Mouse (Mus musculus): ENCODE measurements around the gene Rexo5. TPM values are rescaled to one million over a fixed set of nuclear protein-coding genes. Genes with fewer than 3 reads are reported as not detected.

Gene Rexo5
- total RNA-seq, 2 experiments from 2014 or later, result 0.55 to 2.2 TPM

- intact Hi-C loops (cut with DNase I), result loop anchor here (1.0 kb wide), 1 partner anchor 19 kb away; the partner anchor contains the start of gene Lyrm1
- peak; percentile 55 to 93 for DNase-seq (ENCODE audit: low spot score in 2 of 2)
Observed at GRCm38 (mm10) chr7:119875776-119876440, 82.1 kb downstream of the Rexo5 start.

- intact Hi-C loops (cut with DNase I), result no loop called here
- DNase-seq (ENCODE audit: low spot score in 2 of 2), result no peak
Observed at GRCm38 (mm10) chr7:119879171-119879570, 85.4 kb downstream of the Rexo5 start.

- DNase-seq (ENCODE audit: low spot score in 2 of 2), result no peak
- intact Hi-C loops (cut with DNase I), result no loop called here
Observed at GRCm38 (mm10) chr7:119880345-119880744, 86.5 kb downstream of the Rexo5 start.

- DNase-seq (ENCODE audit: low spot score in 2 of 2), result no peak
- intact Hi-C loops (cut with DNase I), result no loop called here
Observed at GRCm38 (mm10) chr7:119881229-119881628, 87.4 kb downstream of the Rexo5 start.

GRCm38 (mm10) chr7:119887887-119888286, 94.1 kb downstream of the Rexo5 start:
- DNase-seq (ENCODE audit: low spot score in 2 of 2), result no peak
- intact Hi-C loops (cut with DNase I), result no loop called here

- intact Hi-C loops (cut with DNase I), result no loop called here
- no peak for DNase-seq (ENCODE audit: low spot score in 2 of 2)
Observed at GRCm38 (mm10) chr7:119892198-119892597, 98.4 kb downstream of the Rexo5 start.

GRCm38 (mm10) chr7:119892742-119893141, 98.9 kb downstream of the Rexo5 start:
- no peak for DNase-seq (ENCODE audit: low spot score in 2 of 2)
- intact Hi-C loops (cut with DNase I), result no loop called here

- DNase-seq (ENCODE audit: low spot score in 2 of 2), result no peak
- intact Hi-C loops (cut with DNase I), result loop anchor here (1.0 to 5.0 kb wide), 2 partner anchors 19 to 207 kb away; partner anchors contain the start of gene Tmem159
Observed at GRCm38 (mm10) chr7:119894818-119895544, 101.2 kb downstream of the Rexo5 start.

GRCm38 (mm10) chr7:119895639-119896512, 102.1 kb downstream of the Rexo5 start, which contains the start of the genes Lyrm1 and Dcun1d3:
TSS of gene Lyrm1 (plus strand) at chr7:119895861.
TSS of gene Dcun1d3 (minus strand) at chr7:119896298.
- peak; percentile 97 to 98 for DNase-seq (ENCODE audit: low spot score in 2 of 2)
- intact Hi-C loops (cut with DNase I), result loop anchor here (1.0 to 5.0 kb wide), 2 partner anchors 20 to 206 kb away; partner anchors contain the start of gene Tmem159

GRCm38 (mm10) chr7:119897521-119898109, 103.8 kb downstream of the Rexo5 start:
- intact Hi-C loops (cut with DNase I), result loop anchor here (5.0 kb wide), 1 partner anchor 205 kb away; the partner anchor contains the start of gene Tmem159

GRCm38 (mm10) chr7:119898247-119898856, 104.5 kb downstream of the Rexo5 start:
- intact Hi-C loops (cut with DNase I), result loop anchor here (5.0 kb wide), 1 partner anchor 204 kb away; the partner anchor contains the start of gene Tmem159
- no peak for DNase-seq (ENCODE audit: low spot score in 2 of 2)

More at GRCm38 (mm10) chr7:119897521-119898109, 103.8 kb downstream of the Rexo5 start:
- DNase-seq (ENCODE audit: low spot score in 2 of 2), result no peak

Other genes starting within 250 kb of the Rexo5 start
- gene Acsm2, start 239.7 kb upstream of the Rexo5 start, total RNA-seq (2021), result not detected
- not detected for gene Acsm1, start 187.0 kb upstream of the Rexo5 start, total RNA-seq (2021)
- gene Acsm4, start 104.0 kb upstream of the Rexo5 start, total RNA-seq (2021), result not detected
- 10 to 100 TPM; 41.4 to 44.5 TPM for gene Thumpd1, start 73.2 kb upstream of the Rexo5 start, total RNA-seq (2021)
- gene Acsm3, start 33.1 kb upstream of the Rexo5 start, total RNA-seq (2021), result not detected
- gene Eri2, start 52 bp downstream of the Rexo5 start, total RNA-seq (2021), result 1 to 10 TPM; 7.7 to 8.4 TPM
- 10 to 100 TPM; 11.6 to 12.1 TPM for gene Lyrm1, start 101.9 kb downstream of the Rexo5 start, total RNA-seq (2021)
- gene Dcun1d3, start 102.3 kb downstream of the Rexo5 start, total RNA-seq (2021), result 10 to 100 TPM; 29.8 to 35.6 TPM